Mouse (Mus musculus): Measurements from ENCODE around the gene Mtus2. TPM values are rescaled to one million over a fixed set of nuclear protein-coding genes. Genes with fewer than 3 reads are reported as not detected.
"Not testable (repeated sequence)": the region's sequence is repeated elsewhere in the genome, so short reads cannot be mapped to it uniquely, and the experiment has no call there.

Gene Mtus2
- polyA plus RNA-seq, 1 experiment from 2014 or later = 2.8 TPM

GRCm38 (mm10) chr5:148115207-148115817, 158.2 kb downstream of the Mtus2 start:
- DNase-seq (ENCODE audit: low spot score) = no peak

- no peak for DNase-seq (ENCODE audit: low spot score)
These were observed 167.2 kb downstream of the Mtus2 start for GRCm38 (mm10) chr5:148124354-148124753.

GRCm38 (mm10) chr5:148130691-148131457, 173.8 kb downstream of the Mtus2 start:
- DNase-seq (ENCODE audit: low spot score) = no peak

- DNase-seq (ENCODE audit: low spot score) = no peak
These were observed 174.5 kb downstream of the Mtus2 start for GRCm38 (mm10) chr5:148131458-148132131.

GRCm38 (mm10) chr5:148133448-148134060, 176.4 kb downstream of the Mtus2 start:
- DNase-seq (ENCODE audit: low spot score) = no peak

- no peak for DNase-seq (ENCODE audit: low spot score)
These were observed 184.5 kb downstream of the Mtus2 start for GRCm38 (mm10) chr5:148141662-148142061.

GRCm38 (mm10) chr5:148146200-148146823, 189.2 kb downstream of the Mtus2 start:
- no peak for DNase-seq (ENCODE audit: low spot score)

GRCm38 (mm10) chr5:148151894-148152599, 194.9 kb downstream of the Mtus2 start:
- no peak for DNase-seq (ENCODE audit: low spot score)

GRCm38 (mm10) chr5:148152600-148153402, 195.7 kb downstream of the Mtus2 start:
- no peak for DNase-seq (ENCODE audit: low spot score)

GRCm38 (mm10) chr5:148153403-148153713, 196.2 kb downstream of the Mtus2 start:
- no peak for DNase-seq (ENCODE audit: low spot score)

GRCm38 (mm10) chr5:148154727-148155126, 197.6 kb downstream of the Mtus2 start:
- no peak for DNase-seq (ENCODE audit: low spot score)

GRCm38 (mm10) chr5:148159328-148159727, 202.2 kb downstream of the Mtus2 start:
- DNase-seq (ENCODE audit: low spot score) = no peak

GRCm38 (mm10) chr5:148160529-148161154, 203.5 kb downstream of the Mtus2 start:
- DNase-seq (ENCODE audit: low spot score) = no peak

- DNase-seq (ENCODE audit: low spot score) = no peak
These were observed 208.0 kb downstream of the Mtus2 start for GRCm38 (mm10) chr5:148165111-148165510.

GRCm38 (mm10) chr5:148175091-148175490, 218.0 kb downstream of the Mtus2 start:
- no peak for DNase-seq (ENCODE audit: low spot score)

GRCm38 (mm10) chr5:148175742-148176426, 218.8 kb downstream of the Mtus2 start:
- DNase-seq (ENCODE audit: low spot score) = no peak

GRCm38 (mm10) chr5:148176539-148176938, 219.4 kb downstream of the Mtus2 start:
- not testable (repeated sequence) for DNase-seq (ENCODE audit: low spot score)

GRCm38 (mm10) chr5:148179231-148179630, 222.1 kb downstream of the Mtus2 start:
- DNase-seq (ENCODE audit: low spot score) = no peak

Measured in thymus, postnatal 0 days (tissue).